Mouse (Mus musculus): ENCODE measurements around the gene Rabgap1l. TPM values are rescaled to one million over a fixed set of nuclear protein-coding genes. Genes with fewer than 3 reads are reported as not detected.
"Not testable (repeated sequence)": the region's sequence is repeated elsewhere in the genome, so short reads cannot be mapped to it uniquely, and the experiment has no call there.

Rabgap1l gene
- total RNA-seq, 2 experiments from 2014 or later: 240 to 249 TPM

DNA sequence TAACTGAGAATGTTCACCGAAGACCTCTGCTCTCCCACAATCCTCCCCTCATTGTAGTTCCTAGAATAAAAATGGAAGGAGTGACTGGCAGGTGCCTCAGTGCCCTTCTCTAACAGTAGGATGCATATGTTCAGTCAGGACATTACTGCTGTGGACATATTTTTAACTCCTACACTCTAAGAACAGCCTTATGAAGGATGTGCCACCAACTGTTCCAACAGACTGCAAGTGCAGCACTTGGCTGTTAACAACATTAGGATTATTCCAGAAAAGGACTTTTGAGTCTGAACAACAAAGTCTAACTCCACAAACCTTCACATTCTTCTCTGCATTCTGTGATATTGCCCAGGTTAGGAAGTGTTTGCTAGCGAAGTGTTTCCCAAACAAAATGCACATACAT lies 501.0 kb downstream of the Rabgap1l start:
- DNase-seq (ENCODE audit: low spot score in 2 of 2): peak; percentile 73 to 82

DNA sequence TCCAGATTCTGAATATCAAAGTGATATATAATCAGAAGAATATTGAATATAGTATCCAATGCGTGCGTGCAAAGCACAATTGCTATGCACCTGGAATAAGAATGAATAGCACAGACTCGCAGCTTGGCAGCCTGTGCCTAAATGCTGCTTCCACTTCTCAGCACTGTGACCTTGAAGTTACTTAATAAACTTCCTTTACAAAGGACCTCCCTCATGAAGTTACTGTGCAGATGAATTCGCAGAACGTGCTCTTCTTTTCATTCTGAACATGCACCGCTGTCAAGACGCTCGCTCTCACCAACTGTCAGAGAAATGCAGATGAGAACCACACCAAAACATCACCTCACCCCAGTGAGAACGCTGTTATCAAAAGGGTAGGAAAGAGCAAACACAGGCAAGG lies 502.8 kb downstream of the Rabgap1l start:
- DNase-seq (ENCODE audit: low spot score in 2 of 2): no peak

DNA sequence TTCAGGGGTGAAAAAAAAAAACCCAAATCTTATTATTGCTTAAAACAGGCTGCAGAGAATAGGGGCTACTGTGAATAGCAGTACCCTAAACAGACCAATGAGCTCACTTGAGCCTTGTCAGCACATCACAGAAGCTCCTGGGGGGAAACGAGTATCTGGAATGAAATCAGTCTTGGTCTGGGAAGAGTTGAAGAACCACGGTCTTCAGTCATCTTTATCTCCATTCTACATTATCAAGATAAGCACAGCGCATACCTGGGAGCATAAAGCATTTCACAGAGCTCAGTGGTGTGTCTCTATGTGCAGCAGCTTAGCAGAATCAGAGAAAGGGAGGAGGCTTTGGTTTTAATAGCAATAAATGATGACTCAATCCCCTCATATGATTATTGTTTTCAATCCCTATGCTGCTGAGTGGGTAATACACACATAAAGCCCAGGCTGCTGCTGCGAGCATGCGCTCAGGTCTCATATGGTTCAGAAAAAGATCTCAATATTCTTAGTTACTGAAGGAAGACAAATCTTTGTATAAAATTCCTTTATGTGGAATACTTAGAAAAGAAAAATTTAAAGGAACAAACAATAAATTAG lies 505.9 kb downstream of the Rabgap1l start:
- DNase-seq (ENCODE audit: low spot score in 2 of 2): no peak

DNA sequence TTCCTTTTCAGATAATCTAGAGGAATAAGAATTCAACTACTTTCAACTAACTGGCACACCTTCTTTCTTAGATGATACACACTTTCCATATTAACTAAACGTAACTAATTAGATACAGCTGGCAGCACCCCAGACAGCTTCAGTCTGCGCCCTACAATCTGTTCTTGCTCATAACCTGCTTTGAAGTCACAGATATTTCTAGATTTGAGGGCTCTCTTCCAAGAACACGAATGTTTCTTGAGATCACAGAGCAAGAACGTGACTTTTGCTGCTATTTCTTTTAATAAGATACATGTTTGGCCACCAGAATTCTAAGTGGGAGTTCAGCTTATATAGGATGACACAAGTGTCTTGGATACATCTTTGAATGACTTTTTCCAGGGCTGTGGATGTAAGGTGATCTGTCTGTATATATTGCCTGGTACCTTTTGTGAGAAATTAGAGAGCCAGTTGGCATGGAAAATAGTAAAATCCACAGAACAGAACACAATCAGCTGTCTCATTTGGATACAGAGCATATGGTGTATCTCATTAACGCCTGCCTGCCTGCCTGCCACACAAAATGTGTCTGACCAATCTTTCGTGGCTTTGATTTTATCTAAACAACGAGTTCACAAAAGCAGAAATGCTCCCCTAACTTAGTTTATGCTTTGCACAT lies 506.5 kb downstream of the Rabgap1l start:
- peak; percentile 57 to 83 for DNase-seq (ENCODE audit: low spot score in 2 of 2)

DNA sequence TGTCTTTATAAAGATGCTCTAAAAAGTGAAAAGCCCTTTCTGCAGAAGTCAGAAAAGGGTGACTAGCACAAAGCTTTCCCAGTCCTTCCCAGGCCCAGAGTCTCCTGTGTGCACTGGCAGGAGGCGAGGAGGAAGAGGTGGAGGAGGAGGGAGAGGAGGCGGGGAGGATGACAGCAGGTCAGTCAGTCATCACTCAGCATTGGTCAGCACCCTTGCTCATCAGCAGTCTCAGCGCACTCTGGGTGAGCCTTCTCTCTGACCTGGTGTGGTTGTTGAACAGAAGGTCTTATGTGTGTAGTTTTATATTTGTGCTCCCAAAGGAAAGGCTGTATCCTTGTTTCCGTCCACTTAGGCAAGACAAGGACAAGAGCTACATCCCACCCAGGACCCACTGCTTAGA lies 508.8 kb downstream of the Rabgap1l start:
- no peak for DNase-seq (ENCODE audit: low spot score in 2 of 2)

DNA sequence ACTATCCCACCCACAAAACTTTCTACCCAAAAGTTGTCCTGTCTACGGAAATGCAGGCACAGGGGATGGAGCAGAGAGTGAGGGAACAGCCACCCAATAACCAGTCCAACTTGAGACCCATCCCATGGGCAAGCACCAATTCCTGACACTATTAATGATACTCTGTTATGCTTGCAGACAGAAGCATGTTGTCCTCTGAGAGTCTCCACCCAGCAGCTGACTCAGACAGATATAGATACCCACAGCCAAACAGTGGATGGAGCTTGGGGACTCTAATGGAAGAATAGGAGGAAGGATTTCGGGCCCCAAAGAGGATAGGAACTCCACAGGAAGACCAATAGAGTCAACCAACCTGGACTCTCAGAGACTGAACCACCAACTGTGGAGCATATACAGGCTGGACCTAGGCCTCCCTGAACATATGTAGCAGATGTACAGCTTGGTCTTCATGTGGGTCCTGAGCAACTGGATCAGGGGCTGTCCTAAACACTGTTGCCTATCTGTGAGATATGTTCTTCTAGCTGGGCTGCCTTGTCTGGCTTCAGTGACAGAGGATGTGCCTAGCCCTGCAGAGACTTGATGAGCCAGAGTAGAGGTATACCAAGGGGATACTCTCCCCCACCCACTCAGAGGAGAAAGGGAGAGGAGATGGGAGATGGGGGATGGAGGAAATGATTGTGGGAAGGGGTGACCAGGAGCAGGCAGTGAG lies 510.7 kb downstream of the Rabgap1l start:
- not testable (repeated sequence) for DNase-seq (ENCODE audit: low spot score in 2 of 2)

DNA sequence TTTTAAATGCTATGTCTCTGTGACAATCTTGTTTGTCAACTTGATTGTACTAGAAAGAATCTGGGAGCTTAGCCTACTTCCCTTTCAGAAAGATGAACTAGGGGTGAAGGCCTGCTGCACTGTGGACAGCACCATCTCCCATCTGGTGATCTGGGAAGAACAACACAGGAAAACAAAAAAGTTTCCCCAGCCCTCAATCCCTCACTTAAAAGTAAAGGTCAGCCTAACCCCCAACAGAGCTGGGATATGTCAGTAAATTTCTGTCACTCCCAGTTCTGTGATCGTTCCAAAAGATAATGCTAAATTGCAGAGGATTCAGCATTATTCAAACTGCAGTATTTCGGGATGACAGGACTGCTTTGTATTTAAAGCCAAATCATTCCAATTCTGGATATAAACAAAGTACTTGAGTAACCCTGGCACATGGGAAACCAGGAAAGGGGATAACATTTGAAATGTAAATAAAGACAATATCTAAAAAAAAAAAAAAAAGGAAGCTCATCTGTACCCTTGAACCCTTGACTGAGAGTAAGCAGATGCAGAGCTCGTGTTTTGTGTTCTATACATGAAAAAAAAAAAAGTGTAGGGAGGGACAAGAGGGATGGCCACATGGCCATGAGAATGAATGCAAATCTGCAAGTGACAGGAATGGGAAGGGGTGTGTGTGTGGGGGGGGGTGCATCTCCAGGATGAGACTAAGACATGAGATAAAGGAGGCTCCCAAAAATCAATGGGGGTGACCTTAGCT lies 511.5 kb downstream of the Rabgap1l start:
- DNase-seq (ENCODE audit: low spot score in 2 of 2): no peak

DNA sequence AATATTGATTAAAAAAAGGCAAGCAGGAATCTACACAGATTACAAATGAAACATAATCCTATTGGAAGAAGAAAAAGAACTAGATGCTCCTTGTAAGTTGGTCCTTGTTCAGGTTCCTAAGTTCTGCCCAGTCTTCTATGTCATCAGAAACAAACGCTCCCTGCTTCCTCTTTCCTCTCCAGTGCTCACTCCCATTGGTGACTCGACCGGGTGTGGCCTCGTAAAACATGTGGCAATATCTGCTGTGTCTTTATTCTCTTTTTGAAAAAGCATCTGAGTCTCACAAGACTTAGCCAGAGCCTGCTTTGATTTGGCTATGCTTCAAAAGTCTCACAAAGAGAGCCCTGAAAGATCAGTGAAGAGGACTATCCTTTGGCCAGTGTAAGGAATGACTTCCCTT lies 512.4 kb downstream of the Rabgap1l start:
- no peak for DNase-seq (ENCODE audit: low spot score in 2 of 2)

DNA sequence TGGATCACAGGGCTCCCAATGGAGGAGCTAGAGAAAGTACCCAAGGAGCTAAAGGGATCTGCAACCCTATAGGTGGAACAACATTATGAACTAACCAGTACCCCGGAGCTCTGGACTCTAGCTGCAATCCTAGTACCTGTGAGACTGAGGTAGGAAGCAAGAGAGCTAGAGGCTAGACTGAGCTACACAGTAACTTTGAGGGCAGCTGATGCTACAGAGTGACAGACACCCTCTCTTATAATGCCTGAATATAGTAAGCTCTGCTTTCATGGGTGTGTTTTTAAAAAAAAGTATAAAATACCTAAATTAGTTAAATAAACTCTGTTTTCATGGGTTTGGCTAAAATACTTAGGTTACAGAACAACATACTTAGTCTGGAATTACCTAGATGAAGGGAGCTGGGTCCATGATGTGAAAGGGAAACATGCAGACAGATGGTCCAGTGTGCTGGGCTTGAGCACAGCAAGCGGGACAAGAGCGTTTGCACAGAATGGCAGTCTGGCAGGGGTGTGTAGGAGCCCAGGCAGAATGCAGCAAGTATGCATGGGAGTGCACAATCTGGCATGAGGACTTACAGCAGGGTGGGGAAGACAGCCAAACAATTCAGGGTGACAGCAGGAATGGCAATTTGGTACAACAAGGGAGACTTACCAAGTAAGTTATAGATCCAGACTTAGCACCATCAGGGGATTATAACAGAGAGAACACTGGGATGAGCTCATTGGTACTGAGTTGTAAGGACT lies 514.9 kb downstream of the Rabgap1l start:
- DNase-seq (ENCODE audit: low spot score in 2 of 2): peak; percentile 75 to 90

DNA sequence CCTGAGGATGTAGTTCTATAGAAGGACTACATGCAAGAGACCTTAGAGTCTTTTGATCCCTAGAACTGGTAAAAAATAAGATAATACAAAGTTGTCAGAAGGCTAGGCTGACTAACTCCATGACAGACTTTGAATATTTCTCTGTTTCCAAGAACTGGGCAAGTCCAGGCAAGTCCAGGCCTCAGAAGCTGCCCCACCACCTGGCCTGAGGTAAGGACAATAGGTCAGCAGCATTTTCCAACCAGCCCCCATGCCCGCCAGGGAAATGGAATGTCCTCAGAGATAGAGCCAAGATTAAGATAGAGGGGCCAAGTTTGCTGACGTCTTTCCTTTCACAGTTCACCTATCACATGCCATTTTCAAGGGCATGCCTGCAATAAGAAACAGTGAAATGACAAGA lies 517.8 kb downstream of the Rabgap1l start:
- no peak for DNase-seq (ENCODE audit: low spot score in 2 of 2)

DNA sequence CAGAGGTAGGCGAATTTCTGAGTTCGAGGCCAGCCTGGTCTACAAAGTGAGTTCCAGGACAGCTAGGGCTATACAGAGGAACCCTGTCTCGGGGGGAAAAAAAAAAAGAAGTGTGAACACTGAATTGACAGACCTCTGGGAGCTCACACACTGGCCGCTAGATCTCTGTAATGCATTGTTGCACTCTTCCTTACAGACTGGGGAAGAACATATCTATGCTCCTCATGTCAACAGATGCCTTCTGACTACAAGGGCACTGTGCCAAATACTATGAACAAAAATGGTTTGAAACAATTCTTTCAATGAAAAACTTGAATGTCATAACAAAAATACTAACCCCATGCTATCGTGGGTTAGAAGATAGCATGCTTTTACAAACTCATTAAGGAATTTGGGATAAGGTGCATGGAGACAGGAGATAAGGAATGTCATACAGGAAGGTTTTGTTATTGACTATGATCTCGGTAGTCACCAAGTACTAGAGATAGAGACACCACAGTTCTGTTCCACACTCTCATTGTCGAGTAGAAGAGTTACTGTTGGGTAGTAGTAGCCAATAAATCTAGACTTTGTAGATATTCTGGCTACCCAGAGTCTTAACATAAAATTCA lies 519.8 kb downstream of the Rabgap1l start:
- DNase-seq (ENCODE audit: low spot score in 2 of 2): peak in 1 of 2 experiments; percentile 45

DNA sequence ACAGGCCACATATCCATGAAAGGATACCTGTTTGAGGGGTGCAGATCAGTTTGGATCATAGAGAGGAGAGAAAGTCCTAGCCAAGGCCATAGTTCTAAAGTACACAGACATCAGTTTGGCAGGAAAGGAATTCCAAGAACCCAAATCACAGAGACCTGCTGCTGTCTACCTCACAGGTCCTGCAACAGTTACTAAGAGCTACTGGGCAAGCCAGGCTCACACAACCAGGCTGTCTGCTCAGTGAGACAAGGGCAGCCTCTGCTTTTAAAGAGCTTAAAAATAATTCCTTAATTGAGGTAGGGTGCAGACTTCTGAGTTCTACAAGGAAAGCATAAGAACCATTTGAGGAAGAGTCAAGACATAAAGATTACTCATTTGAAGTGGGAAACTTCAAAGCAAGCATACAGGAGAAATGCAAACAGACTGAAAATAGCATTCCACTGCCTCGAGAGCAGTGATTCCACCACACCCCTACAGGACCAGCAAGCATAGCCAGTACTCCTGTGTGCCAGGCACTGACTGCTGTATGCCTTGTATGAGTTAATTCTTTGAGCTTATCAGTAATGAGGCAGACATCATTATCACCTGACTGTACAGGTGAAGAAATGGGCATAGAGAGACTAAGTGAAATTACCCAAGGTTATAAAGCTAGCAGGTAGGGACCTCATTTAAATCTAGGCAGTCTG lies 521.6 kb downstream of the Rabgap1l start:
- no peak for DNase-seq (ENCODE audit: low spot score in 2 of 2)

DNA sequence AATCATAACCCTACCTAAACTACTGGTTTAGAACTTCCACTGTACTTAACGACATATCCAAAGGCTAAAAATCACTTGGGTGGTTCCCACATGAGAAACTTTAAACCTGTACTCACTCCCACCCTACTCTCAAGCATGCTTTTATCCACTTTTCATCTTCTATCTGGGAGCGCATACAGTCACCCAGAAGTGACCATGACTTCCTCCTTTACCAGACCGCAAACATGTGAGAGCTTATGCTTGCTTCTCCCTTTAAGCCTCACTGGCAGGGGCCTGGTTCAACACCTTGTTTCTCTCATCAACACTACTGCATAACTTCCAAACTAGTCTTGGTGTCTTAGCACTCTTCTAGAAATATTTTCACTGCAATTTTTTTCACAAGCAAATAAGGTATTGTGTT lies 524.7 kb downstream of the Rabgap1l start:
- no peak for DNase-seq (ENCODE audit: low spot score in 2 of 2)

DNA sequence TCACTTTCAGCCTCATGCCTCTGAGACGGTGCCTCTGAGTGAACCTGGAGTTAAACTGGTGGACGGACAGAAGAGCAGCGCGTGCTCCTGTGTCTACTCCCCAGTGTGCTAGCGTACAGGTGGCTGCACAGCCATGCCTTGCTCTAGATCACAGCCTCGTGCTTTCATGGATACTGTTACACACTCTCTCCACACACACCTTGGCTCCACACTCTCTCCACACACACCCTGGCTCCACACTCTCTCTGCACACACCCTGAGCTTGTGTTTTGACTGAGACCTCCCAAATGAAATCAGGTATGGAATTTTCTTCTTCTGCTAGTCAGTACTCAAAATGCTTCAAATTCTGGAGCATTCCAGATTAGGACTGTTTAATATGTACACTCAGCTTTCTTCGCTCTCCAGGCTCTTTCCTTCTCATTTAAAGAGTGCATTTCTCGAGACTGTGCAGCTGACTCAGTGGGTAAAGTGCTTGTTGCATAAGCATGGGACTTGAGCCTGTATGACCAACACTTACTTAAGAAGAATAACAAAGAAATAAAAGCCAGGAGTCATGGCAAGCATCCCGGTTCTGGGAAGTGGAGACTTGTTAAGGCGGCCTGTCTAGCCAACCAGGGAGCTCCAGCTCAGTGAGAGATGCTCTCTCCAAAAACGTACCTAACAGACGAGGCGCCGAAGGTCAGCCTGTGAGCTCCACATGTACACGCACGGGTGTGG lies 529.2 kb downstream of the Rabgap1l start:
- no peak for DNase-seq (ENCODE audit: low spot score in 2 of 2)

DNA sequence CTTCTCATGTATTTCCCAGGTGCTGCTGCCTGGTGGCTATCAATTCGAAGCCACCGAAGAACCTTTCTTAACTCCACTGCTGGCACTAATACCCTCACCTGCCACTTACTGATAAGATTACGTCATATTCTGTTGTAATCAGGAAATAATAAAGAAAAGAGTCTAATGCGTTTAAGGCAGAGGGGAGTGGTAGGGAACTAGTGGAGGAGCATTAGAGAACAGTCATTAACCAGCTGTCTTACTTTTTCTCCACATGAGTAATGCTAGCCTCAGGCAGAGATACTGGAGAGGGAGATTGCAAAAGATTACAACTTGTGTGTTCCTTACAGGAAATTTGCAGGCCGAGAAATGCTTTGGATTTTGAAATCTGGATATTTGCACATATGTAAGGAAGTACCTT lies 530.0 kb downstream of the Rabgap1l start:
- DNase-seq (ENCODE audit: low spot score in 2 of 2): no peak

DNA sequence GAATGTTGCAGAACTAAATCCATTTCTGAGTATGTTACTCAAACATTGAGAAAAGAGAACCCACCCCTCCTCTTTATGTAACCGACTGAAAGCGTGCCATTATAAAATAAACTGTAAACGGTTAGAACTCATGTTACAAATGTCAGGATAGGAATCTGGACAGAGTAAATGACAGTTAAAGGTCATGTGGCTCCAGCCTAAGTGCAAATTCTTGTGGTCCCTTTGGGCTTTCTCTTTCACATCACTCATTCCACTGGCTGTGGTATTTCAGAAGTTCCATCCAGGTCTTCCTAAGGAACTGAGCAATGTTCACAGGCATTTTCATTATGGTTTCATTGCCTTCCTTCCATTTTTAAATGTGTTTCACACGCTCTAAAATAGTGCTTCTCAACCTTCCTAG lies 530.6 kb downstream of the Rabgap1l start:
- DNase-seq (ENCODE audit: low spot score in 2 of 2): no peak

DNA sequence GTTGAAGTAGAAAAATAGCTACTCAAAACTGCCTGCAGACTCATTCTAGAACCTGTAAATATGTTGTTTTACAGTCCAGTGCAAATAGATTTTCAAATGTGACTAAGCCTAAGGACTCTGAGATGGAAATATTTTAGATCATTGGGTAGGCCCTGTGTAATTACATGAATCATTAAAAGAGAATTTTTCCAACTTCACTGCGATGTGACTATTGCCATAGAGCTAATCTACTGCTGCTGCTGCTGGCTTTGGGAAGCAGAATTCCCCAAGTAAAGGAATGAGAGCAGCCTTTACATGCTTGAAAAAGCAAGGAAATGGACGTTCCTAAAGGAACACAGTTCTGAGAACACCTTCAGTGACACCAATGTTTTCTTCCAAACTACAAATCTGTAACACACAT lies 531.2 kb downstream of the Rabgap1l start:
- DNase-seq (ENCODE audit: low spot score in 2 of 2): no peak

DNA sequence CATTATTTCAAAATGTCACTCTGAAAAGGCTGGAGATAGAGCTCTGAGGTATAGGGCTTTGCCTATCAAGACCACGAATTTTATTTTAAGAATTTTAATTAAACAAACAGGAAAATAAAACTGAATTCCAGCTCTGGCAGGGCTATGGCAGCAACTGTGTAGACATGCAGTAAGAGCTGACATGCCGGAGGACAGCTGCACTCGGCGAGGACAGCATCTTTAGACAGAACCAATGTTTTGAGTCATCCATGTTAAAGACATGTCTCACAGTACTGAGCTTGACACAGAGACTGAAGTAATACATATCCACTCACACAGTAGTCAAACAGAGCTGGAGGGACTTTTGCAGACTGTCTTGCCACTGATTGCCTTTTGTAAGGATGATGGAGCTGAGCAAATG lies 532.4 kb downstream of the Rabgap1l start:
- DNase-seq (ENCODE audit: low spot score in 2 of 2): no peak

DNA sequence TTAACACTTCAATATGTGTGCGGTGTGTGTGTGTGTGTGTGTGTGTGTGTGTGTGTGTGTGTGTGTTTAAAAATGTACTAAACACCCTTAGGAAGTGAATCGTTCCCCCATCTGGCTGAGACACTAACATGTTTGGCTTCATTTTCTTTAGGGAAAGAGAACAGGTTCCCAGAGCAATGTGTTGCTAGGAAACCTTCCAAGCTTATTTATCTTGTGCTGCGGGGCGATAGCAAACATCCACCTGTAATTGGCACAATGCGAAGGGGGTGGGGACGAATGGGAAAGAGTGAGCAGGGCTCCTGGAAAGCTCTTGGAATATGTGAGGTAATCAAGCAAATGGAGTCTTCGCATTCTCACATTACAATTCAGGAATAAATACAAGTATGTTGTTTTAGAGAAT lies 533.1 kb downstream of the Rabgap1l start:
- no peak for DNase-seq (ENCODE audit: low spot score in 2 of 2)

DNA sequence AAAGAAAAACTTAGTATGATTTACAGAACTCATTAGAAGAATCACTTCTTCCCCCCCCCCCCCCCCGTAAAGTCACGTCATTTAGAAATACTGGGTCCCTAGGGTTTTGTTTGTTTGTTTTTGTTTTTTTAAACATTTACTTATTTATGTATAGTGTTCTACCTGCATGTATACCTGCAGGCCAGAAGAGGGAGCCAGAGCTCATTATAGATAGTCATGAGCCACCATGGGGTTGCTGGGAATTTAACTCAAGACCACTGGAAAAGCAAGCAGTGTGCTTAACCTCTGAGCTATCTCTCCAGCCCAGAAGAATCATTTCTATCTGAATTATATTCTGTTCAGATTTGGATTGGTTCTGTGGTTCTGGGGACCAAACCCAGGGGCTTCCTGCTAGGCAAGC lies 539.9 kb downstream of the Rabgap1l start:
- no peak for DNase-seq (ENCODE audit: low spot score in 2 of 2)

Measured in layer of hippocampus, adult 18-20 months (tissue).